Mouse (Mus musculus) yolk sac, embryonic 10.5 days (tissue): ENCODE data around the gene Actl11.

Experiments used
- DNase-seq: peaks from one replicate; pipeline ENCODE4 v3.0.0-alpha.2; 2017; ENCODE audit warnings: low spot score

Gene Actl11

GRCm38 (mm10) chr9:107962916-107963315 lies 34.6 kb downstream of the Actl11 start:
- DNase-seq: no peak

- DNase-seq: peak; percentile 80
Observed at GRCm38 (mm10) chr9:107963700-107964099, 35.4 kb downstream of the Actl11 start.

- no peak for DNase-seq
Observed at GRCm38 (mm10) chr9:107964681-107965080, 36.4 kb downstream of the Actl11 start.

- DNase-seq: no peak
Observed at GRCm38 (mm10) chr9:107966676-107967075, 38.4 kb downstream of the Actl11 start.

- DNase-seq: no peak
Observed at GRCm38 (mm10) chr9:107967437-107967836, 39.2 kb downstream of the Actl11 start.

- DNase-seq: no peak
Observed at GRCm38 (mm10) chr9:107968531-107968930, 40.3 kb downstream of the Actl11 start.

GRCm38 (mm10) chr9:107970311-107970710 lies 42.0 kb downstream of the Actl11 start:
- no peak for DNase-seq

- peak; percentile 26 for DNase-seq
Observed at GRCm38 (mm10) chr9:107971690-107972541, 43.6 kb downstream of the Actl11 start.

- no peak for DNase-seq
Observed at GRCm38 (mm10) chr9:107974491-107975171, 46.4 kb downstream of the Actl11 start.

GRCm38 (mm10) chr9:107975399-107976386 lies 47.4 kb downstream of the Actl11 start, which contains the start of gene Uba7:
Uba7 (plus strand) TSS chr9:107975505.
- no peak for DNase-seq

GRCm38 (mm10) chr9:107978815-107979214 lies 50.5 kb downstream of the Actl11 start:
- DNase-seq: no peak
